Comparison of ENCODE assay signal across 8 mouse cellular contexts in the genomic region with DNA sequence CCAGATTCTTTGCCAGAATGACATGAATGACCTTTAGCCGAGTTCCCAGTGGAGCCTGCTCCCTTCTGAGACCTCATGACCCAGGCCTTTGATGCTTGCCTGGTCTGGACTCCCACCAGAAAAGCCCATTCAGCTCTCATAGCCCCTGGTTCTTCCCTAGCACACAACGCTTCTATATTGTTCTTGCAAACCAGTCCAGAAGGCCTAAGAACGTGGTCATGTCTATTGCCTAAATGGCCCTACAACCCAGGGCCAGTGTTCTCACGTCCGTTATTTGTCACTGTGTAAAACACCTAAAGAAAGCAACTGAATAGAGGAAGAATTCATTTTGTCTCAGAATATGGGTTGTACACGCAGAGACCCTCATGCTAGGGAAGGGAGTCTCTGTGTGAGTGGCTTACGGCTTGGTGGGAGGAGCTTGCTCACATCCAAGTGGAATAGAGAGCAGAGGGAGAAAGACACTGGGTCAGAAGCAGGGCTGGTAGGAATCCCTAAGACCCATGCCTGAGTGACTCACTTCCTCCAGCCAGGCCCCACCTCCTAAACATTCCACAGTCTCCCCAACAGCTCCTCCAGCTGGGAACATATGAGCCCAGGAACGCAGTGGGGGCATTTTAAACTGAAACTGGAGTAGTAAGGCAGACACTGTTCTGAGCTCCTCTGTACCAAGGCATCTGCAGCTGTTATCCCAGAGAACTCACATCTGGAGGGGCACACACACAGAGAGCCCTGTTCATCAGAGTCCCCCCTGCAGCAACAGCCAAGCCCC.
DNase-seq lines count a peak whose midpoint lies in the region; ATAC-seq and TF ChIP-seq lines count a peak whose summit lies in the region.

No protein-coding gene starts in this region.

- DNase-seq in frontal cortex, postnatal 10 days (ENCODE audit: low spot score in 2 of 2), result no peak
- DNase-seq in embryonic facial prominence, embryonic 14.5 days (ENCODE audit: low spot score), result peak; percentile 88
- peak; percentile 47 for DNase-seq in lung, postnatal 14 days
- no peak for DNase-seq in layer of hippocampus, postnatal 10 days (ENCODE audit: low spot score in 2 of 2)
- DNase-seq in layer of hippocampus, postnatal 25 days (ENCODE audit: extremely low spot score in 1 of 2, low spot score in 1 of 2), result no peak
- no peak for DNase-seq in thymus, adult 2 months

- H3K4me1 ChIP-seq in embryonic facial prominence, embryonic 14.5 days (ENCODE audit: control insufficient read depth, insufficient read depth, low read length), result peaks cover 21% of the 10 kb centered on the region
- H3K4me1 ChIP-seq in intestine, embryonic 15.5 days (replicated peaks), result peaks cover 13% of the 10 kb centered on the region; the same call in 1 of the 2 replicates
- no peaks in the 10 kb centered on the region for H3K4me1 ChIP-seq in thymus, adult 2 months (replicated peaks; ENCODE audit: control insufficient read depth, insufficient read depth, low read length)

- no peak overlapping the region for H3K9ac ChIP-seq in embryonic facial prominence, embryonic 14.5 days (ENCODE audit: low read depth, low read length)
- H3K9ac ChIP-seq in intestine, embryonic 15.5 days, result no peak overlapping the region

- no peak overlapping the region for H3K4me2 ChIP-seq in embryonic facial prominence, embryonic 14.5 days (ENCODE audit: low read depth, low read length)
- H3K4me2 ChIP-seq in intestine, embryonic 15.5 days (replicated peaks), result no peak overlapping the region

- 43% methylated on average over 8 of the region's 8 CpGs for WGBS in embryonic facial prominence, embryonic 14.5 days
- WGBS in intestine, embryonic 15.5 days, result 52% methylated on average over 8 of the region's 8 CpGs
- 95% methylated on average over 8 of the region's 8 CpGs for WGBS in thymus, adult 2 months

- H3K9me3 ChIP-seq in embryonic facial prominence, embryonic 14.5 days (ENCODE audit: control insufficient read depth, low read length), result no peaks in the 10 kb centered on the region
- H3K9me3 ChIP-seq in intestine, embryonic 15.5 days, result no peaks in the 10 kb centered on the region

- peak; percentile 48 for ATAC-seq in frontal cortex, adult (ENCODE audit: low TSS enrichment)
- peak; percentile 93 for ATAC-seq in embryonic facial prominence, embryonic 14.5 days (ENCODE audit: low read depth)
- peak; percentile 88 for ATAC-seq in intestine, embryonic 15.5 days

- no peaks in the 10 kb centered on the region for H3K36me3 ChIP-seq in embryonic facial prominence, embryonic 14.5 days (ENCODE audit: control insufficient read depth, insufficient read depth, low read length)
- H3K36me3 ChIP-seq in intestine, embryonic 15.5 days, result no peaks in the 10 kb centered on the region
- H3K36me3 ChIP-seq in thymus, adult 2 months (ENCODE audit: control insufficient read depth, insufficient read depth, low read length), result no peaks in the 10 kb centered on the region

- no peak for TF ChIP-seq CTCF in thymus, adult 2 months (IDR thresholded peaks at IDR 0.05; ENCODE audit: borderline replicate concordance, control insufficient read depth, extremely low read depth, insufficient read depth, low read length, poor library complexity)

- no peaks in the 10 kb centered on the region for H3K27me3 ChIP-seq in embryonic facial prominence, embryonic 14.5 days (replicated peaks; ENCODE audit: control insufficient read depth, insufficient read depth, low read length)
- H3K27me3 ChIP-seq in intestine, embryonic 15.5 days (replicated peaks), result no peaks in the 10 kb centered on the region
- H3K27me3 ChIP-seq in thymus, adult 2 months (ENCODE audit: control insufficient read depth, insufficient read depth, low read length), result no peaks in the 10 kb centered on the region

- peak overlapping the region; percentile 86 for H3K27ac ChIP-seq in embryonic facial prominence, embryonic 14.5 days (replicated peaks; ENCODE audit: low read depth, low read length)
- H3K27ac ChIP-seq in intestine, embryonic 15.5 days, result peak overlapping the region; percentile 49
- no peak overlapping the region for H3K27ac ChIP-seq in thymus, adult 2 months (ENCODE audit: control insufficient read depth, insufficient read depth, low read length)

- no peak overlapping the region for H3K4me3 ChIP-seq in embryonic facial prominence, embryonic 14.5 days (ENCODE audit: low read depth, low read length)
- H3K4me3 ChIP-seq in intestine, embryonic 15.5 days (replicated peaks), result no peak overlapping the region
- no peak overlapping the region for H3K4me3 ChIP-seq in thymus, adult 2 months (ENCODE audit: control insufficient read depth, insufficient read depth, low read length)

- no peak for TF ChIP-seq POLR2A in thymus, adult 2 months (IDR thresholded peaks at IDR 0.05; ENCODE audit: control insufficient read depth, extremely low read depth, insufficient read depth, low read length, poor library complexity)

Comparison
In these comparisons a context has a peak if more than half of its experiments do, and no peak if none do; other contexts are left out.
1. DNase-seq: peak in embryonic facial prominence, embryonic 14.5 days (single experiment) and lung, postnatal 14 days (single experiment); none in frontal cortex, postnatal 10 days (0 of 2), layer of hippocampus, postnatal 10 days (0 of 2), layer of hippocampus, postnatal 25 days (0 of 2) and thymus, adult 2 months (single experiment).
2. Peak in every context shown above with its lines, with median percentiles within 50 percentile points of each other: ATAC-seq.